Mouse (Mus musculus): ENCODE measurements at regions not wholly inside any gene's neighbourhood (a gene's known extent, or its start where the extent isn't known, plus 50 kb on each side); places are given as distances from the start of the nearest gene placed in this dataset.
"Not testable (repeated sequence)": the region's sequence is repeated elsewhere in the genome, so short reads cannot be mapped to it uniquely, and the experiment has no call there.

GRCm38 (mm10) chr17:66206074-66206473 is 82.8 kb downstream of the Ddx11 start:
- DNase-seq (ENCODE audit: low spot score), result no peak

GRCm38 (mm10) chr17:66207653-66208497 is 84.6 kb downstream of the Ddx11 start:
- DNase-seq (ENCODE audit: low spot score), result not testable (repeated sequence)

DNA sequence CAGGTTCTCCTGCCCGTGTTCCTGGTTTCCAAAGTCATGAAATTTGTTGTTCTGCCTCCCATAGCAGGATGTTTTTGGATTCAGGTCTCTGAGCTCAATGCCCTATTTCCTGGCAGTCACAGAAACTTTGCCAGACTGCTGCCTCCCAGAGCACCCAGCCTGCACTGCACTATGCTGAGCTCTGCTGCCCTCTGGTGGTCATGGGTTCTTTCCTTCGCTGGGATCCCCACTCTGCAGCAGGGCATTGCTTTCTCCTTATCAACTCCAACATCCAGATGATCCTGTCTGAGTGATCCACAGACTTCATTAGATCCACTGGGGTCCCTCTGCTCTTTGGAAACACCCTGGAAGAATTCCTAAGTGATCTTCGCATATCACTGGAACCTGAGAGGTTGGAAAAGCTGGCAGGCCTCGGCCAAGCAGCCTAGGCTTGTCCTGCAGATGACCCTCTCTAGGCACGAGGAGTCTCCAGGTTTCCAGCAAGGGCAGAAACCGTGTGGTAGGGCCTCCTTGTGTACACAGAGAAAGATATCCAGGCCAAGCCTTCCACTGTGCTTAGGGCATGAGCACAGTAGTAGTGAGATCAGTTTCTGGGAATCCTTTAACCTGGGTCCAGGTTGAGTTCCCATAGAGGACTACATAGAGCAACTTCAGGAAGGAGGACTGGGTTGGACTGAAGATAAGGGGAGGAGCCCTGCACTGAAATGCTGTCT is 85.6 kb downstream of the Ddx11 start:
- DNase-seq (ENCODE audit: low spot score), result not testable (repeated sequence)

DNA sequence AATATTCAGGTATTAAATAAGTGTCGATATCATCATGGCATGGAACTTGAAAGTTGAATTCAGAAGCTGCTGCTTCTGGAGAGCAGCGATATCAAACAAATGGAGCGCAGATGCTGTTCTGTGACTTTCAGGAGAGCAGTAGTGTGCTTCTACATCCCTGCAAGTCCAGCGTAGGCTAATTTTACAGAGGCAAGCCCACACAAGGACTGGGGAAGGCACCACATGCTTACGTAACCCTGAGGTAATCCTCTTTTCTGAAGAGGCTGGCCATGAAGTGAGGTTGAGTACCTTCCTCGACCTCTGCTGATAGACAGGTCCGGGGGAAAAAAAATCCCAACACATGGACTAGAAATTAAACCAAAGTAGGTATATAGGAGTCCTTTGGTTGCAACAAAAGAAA is 88.2 kb downstream of the Ddx11 start:
- DNase-seq (ENCODE audit: low spot score), result no peak

- DNase-seq (ENCODE audit: low spot score), result no peak
Measured at GRCm38 (mm10) chr17:66212616-66213015, 89.3 kb downstream of the Ddx11 start.

GRCm38 (mm10) chr17:66218321-66218720 is 95.0 kb downstream of the Ddx11 start:
- no peak for DNase-seq (ENCODE audit: low spot score)

- DNase-seq (ENCODE audit: low spot score), result no peak
Measured at GRCm38 (mm10) chr17:66219669-66220435, 96.5 kb downstream of the Ddx11 start.

DNA sequence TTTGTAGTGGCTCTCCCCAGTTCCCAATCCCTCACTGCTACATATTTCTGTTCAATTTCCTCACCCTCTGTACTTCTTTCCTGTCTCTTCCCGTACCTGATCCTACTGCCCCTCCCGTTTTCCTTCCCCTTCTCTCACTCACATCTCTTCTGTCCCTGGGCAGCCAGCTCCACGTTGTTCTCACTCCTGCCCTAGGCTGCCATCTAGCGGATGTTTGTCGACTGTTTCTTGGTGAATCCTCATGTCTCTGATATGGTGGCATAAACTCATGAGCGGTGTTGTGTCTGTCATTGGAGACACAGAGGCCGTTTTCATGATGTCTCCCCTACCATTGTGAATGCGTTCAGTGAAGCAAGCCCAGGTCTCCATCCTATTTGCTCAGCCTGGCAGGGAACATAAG is 97.9 kb downstream of the Ddx11 start:
- peak; percentile 65 for DNase-seq (ENCODE audit: low spot score)

- no peak for DNase-seq (ENCODE audit: low spot score)
Measured at GRCm38 (mm10) chr17:66223711-66224110, 100.4 kb downstream of the Ddx11 start.

DNA sequence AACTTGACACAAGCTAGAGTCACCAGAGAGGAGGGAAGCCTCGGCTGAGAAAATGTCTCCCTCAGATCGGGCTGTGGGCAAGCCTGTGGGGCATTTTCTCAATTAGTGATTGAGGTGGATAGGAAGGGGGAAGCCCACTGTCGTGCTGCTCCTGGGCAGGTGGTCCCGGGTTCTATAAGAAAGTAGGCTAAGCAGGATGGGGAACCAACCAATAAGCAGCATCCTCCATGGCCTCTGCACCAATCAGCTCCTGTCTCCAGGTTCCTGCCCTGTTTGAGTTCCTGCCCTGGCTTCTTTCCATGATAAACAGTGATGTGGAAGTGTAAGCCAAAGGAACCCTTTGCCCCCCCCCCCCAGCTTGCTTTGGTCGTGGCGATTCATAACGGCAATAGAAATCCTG is 100.9 kb downstream of the Ddx11 start:
- DNase-seq (ENCODE audit: low spot score), result no peak

- DNase-seq (ENCODE audit: low spot score), result no peak
Measured at GRCm38 (mm10) chr17:66232391-66232790, 109.1 kb downstream of the Ddx11 start.

GRCm38 (mm10) chr17:66232891-66233421 is 109.6 kb downstream of the Ddx11 start:
- no peak for DNase-seq (ENCODE audit: low spot score)

DNA sequence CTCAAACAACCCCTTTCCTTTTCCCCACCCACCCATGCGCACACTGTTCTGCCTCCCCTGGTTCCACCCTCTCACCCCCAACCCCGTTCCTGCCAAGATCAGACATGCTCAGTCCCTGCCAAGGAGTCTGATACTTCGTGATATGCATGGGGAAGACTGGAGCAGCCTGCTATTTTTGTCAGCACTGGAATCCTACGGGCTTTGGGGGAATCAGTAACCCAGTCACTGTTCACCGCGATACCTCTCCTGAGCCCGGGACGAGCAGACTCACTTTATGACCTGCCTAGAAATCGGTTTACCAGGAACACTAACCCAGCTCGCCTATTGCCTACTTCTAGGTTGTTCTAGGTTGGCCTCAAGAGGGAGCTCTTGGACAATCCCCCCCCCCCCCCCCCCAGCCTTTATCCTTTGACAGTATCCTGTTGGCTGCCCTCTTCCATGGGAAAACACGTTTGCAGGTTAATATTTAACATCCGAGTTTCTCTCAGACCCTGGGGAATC is 110.2 kb downstream of the Ddx11 start:
- DNase-seq (ENCODE audit: low spot score), result no peak

- no peak for DNase-seq (ENCODE audit: low spot score)
Measured at GRCm38 (mm10) chr17:66234432-66234831, 111.1 kb downstream of the Ddx11 start.

DNA sequence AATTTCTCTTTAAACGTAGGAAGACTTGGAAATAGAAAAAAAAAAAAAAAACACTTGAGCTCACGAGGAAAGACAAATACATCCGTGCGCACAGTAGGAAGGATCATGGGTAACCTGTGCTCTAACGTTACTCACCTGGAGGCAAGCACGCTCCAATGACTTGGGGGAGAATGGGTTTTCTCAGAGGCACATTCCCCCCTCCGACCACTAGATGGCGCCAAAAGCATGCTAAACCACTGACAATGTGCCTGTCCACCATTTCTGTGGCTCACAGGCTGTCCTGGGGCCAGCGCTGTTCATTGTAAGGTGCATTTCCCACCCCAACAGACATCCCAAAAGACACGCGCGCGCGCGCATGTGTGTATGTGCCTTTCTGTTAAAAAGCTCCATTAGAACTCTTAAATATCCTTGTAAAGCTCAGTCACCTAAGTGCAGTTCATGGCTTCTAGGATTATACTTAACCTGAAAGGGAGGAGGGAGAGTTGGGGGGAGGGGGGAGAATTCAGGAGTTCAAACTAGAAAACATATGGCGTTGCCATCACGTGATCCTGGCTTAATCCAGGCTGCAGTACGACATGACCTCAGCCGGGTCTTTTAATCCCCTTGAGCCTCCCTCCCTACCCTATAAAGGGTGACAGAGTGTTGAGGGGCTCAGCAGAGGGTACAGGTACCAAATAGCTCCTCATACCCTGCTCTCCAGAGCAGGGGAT is 111.9 kb downstream of the Ddx11 start:
- peak; percentile 87 for DNase-seq (ENCODE audit: low spot score)

DNA sequence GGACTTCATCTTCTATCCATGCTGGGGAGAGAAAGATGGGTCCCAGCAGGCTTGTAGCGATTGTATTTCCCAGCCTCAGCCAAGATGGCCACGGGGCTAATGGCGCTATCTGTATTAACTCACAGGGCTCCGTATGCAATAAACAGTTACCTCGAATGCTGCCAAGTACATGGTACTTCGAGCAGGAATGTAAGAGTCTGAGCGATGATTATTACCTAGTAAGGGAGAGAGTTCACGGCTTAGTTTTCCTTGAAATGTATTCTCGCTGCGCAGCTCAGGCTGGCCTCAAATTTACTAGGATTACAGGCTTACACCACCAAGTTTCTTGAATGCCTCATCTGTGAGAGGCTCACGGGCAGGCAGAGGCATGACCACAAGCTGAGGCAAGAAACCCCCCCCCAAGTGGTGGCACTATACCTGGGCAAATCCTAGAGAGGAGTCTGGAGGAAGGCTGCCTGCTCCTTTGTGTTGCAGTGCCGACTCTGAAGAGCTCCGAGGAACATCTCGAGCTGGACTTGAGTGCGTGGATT is 112.6 kb downstream of the Ddx11 start:
- DNase-seq (ENCODE audit: low spot score), result no peak

DNA sequence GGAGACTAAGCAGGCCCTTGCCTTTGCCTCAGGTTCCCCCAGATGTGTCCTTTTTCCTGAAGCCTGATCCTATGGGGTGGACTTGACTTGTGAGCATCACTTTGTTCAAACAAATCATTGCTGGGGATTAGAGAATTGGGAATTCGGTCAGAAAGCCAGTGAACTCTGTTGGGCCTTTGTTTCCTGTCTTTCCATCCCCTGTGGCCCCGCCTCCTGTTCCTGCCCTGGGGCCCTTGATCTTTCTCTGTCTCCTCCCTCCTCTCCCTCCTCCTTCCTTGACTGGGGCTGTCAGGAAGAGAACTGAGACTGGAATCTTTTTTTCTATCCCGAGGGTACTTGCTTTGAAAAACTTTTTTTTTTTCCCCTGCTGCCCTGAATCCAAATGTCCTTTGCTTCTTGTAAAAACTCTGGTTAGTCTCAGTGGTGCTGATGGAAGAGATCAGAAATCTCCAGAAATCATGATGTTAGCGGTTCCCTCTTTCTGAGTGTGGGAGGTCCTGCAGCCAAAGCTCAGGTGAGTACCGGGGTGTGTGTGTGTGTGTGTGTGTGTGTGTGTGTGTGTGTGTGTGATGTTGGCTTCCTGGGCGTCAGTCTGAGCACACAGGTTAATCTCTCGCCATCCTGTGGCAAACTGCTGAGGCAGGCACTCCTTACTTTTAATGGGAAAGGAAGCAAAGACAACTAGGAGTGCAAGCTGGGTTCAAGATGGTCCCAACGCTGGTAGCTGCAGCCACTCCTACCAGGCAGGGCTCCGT is 118.7 kb downstream of the Ddx11 start:
- peak; percentile 58 for DNase-seq (ENCODE audit: low spot score)

DNA sequence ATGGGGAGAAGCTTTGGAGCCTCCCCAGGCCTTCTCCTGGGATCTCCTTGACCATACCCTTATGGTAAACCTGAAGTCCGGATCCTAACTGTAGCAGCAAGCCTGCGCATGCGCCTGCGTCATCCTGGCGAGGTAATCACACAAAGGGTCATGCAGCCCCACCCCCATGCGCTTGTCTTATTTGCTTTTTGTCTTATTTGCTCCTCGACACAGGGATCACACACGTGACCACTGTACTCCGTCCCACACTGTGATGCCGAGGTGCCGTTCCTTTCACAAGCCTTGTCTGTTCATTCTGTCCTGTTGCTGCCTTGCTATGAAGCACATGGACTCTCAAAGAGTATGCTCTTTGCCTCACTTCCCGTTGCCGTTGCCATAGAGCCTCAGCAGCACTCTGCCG is 120.9 kb downstream of the Ddx11 start:
- no peak for DNase-seq (ENCODE audit: low spot score)

- no peak for DNase-seq (ENCODE audit: low spot score)
Measured at GRCm38 (mm10) chr17:66246031-66246534, 122.8 kb downstream of the Ddx11 start.

DNA sequence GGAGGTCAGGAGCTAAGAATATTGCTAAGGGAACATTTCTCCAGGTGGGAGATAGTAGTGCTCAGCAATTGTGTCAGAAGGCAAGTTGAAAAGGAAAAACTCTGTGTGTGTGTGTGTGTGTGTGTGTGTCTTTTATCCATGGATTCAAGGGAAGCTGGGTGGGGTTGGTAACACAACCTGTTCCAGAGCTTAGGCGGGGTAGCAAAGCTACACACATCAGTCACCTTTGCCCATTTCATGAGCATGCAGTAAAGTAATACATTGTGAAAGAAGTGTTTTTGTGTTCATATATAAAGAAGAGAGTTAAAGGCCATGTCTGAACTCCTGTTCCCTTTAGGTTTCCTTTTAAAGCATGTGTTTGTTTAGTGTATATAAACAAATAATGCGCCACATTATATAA is 128.2 kb downstream of the Ddx11 start:
- no peak for DNase-seq (ENCODE audit: low spot score)
